Mouse (Mus musculus): ENCODE data around the gene Tmcc2.

DNA sequence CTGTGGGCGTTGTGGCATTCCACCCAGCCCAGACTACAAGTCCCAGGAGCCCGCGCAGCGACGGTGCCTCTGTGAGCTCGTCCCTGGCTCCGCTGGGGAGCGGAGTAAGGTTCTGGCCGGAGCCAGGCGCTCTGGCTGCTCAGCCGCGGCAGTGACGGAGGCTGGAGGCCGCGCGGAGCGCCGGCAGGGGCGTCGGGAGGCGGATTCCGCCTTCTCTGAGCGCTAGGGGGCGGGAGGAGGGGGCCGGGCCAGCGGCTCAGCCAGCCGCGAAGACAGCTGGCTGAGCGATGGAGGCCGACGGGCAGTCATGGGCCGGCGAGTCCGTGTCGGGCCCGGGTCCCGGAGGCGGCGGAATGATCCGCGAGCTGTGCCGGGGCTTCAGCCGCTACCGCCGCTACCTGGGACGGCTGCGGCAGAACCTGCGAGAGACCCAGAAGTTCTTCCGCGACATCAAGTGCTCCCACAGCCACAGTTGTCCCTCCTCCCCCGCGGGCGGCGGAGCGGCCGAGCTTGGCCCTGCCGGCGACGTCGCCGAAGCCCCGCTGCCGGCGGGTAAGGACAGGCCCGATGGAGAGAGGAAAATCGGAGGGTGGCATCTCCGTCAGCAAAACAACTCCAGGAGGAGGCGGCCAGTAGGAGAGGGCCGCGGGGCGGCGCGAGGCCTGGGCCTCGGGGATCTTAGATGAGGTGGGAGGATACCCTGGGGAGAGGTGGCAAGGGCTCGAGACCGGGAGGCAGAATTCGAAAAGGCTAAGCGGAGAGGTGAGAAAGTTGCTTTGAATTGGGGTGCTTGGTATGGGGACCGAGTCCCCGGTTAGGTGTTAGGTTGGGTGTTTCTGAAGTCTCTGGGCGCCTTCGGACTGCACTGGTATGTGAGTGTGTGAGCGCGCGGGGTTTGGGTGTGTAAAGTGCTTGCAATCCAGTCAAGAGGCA lies 26.5 kb upstream of the Tmcc2 start, which contains the start of gene Dstyk:
- TF ChIP-seq POLR2A (IDR thresholded peaks at IDR 0.05; ENCODE audit: control insufficient read depth, extremely low read depth, insufficient read depth, low read length, poor library complexity) (peak; percentile 41; the same call in 1 of the 2 replicates), CTCF (IDR thresholded peaks at IDR 0.05; ENCODE audit: borderline replicate concordance, control insufficient read depth, extremely low read depth, insufficient read depth, low read length, poor library complexity) (peak; percentile 89)

Data from thymus, adult 2 months (tissue).